Comparison of ENCODE assay signal across 9 mouse cellular contexts in the genomic region with DNA sequence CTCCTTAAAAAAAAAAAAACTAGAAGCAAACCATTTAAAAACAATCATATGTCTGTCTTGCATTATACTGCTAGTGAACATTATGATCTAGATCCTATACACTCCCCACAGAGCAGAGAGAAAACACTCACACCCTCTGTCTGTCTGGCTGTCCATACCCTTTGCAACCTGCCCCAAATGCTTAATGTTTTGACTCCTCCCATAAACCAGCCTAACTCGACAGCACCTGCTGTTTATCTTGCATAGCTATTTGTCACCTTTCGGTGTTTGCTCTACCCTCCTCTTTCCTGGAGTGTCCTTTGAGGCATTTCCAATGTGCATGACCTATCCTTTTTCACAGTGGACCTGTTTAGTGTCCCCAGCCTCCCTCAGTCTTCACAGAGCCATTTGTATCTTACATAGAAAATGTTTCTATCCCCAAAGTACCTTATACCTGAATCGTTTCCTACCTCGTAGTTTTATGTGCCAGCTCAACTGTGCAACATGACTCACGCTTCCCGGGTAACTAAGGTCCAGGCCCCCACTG. TPM values are rescaled to one million over a fixed set of nuclear protein-coding genes. Genes with fewer than 3 reads are reported as not detected.
DNase-seq lines count a peak whose midpoint lies in the region; ATAC-seq and TF ChIP-seq lines count a peak whose summit lies in the region.
"Had no signal": no experiment of that assay in that cellular context is flagged by ENCODE, and none has a peak within 500 bp of the region (broad histone marks: within the 10 kb centered on the region; RNA-seq: fewer than 3 reads in every experiment).

No protein-coding gene starts in this region.

- no peaks in the 10 kb centered on the region for H3K27me3 ChIP-seq in limb, embryonic 11.5 days (ENCODE audit: control insufficient read depth, insufficient read depth, low read length)
- no peaks in the 10 kb centered on the region for H3K27me3 ChIP-seq in neural tube, embryonic 14.5 days (ENCODE audit: control insufficient read depth, insufficient read depth, low read length)

- H3K9me3 ChIP-seq in limb, embryonic 11.5 days (ENCODE audit: control insufficient read depth, low read length), result no peaks in the 10 kb centered on the region
- no peaks in the 10 kb centered on the region for H3K9me3 ChIP-seq in neural tube, embryonic 14.5 days (ENCODE audit: control insufficient read depth, low read length)

- no peak for DNase-seq in lung, adult 2 months
- no peak for DNase-seq in lung, postnatal 25 days (ENCODE audit: low spot score)
- no peak for DNase-seq in limb, embryonic 11.5 days (ENCODE audit: low spot score)
- DNase-seq in layer of hippocampus, adult 9-10 months (ENCODE audit: low spot score), result no peak
- no peak for DNase-seq in right cerebral cortex, adult 18-20 months
- no peak for DNase-seq in gastrocnemius, postnatal 10 days

- TF ChIP-seq POLR2A in lung, adult 2 months (IDR thresholded peaks at IDR 0.05; ENCODE audit: borderline replicate concordance, extremely low read depth, low read depth, low read length), result no peak
- TF ChIP-seq POLR2A in embryonic fibroblast, embryonic 13.5 days (IDR thresholded peaks at IDR 0.05; ENCODE audit: low read depth, low read length), result no peak

- H3K27ac ChIP-seq in embryonic fibroblast, embryonic 13.5 days (ENCODE audit: insufficient read depth, low read length), result no peak overlapping the region
- H3K27ac ChIP-seq in limb, embryonic 11.5 days (replicated peaks; ENCODE audit: low read depth, low read length), result no peak overlapping the region
- no peak overlapping the region for H3K27ac ChIP-seq in neural tube, embryonic 14.5 days (ENCODE audit: low read depth, low read length)

- peak overlapping the region; percentile 62 for H3K4me2 ChIP-seq in limb, embryonic 11.5 days (ENCODE audit: low read depth, severe bottlenecking)
- peak overlapping the region; percentile 89 for H3K4me2 ChIP-seq in neural tube, embryonic 14.5 days (ENCODE audit: low read depth, low read length)

- H3K4me1 ChIP-seq in lung, adult 2 months (ENCODE audit: control insufficient read depth, insufficient read depth, low read length), result peaks cover 3% of the 10 kb centered on the region; the same call in 1 of the 2 replicates
- no peaks in the 10 kb centered on the region for H3K4me1 ChIP-seq in embryonic fibroblast, embryonic 13.5 days (ENCODE audit: control insufficient read depth, insufficient read depth, low read length)
- H3K4me1 ChIP-seq in limb, embryonic 11.5 days (ENCODE audit: control insufficient read depth, insufficient read depth, low read length), result no peaks in the 10 kb centered on the region
- H3K4me1 ChIP-seq in neural tube, embryonic 14.5 days (ENCODE audit: control insufficient read depth, insufficient read depth, low read length), result peaks cover 5% of the 10 kb centered on the region; the same call in 1 of the 2 replicates

- peak; percentile 46; the same call in 1 of the 2 replicates for ATAC-seq in limb, embryonic 11.5 days (ENCODE audit: insufficient number of reproducible peaks, low FRiP score, low TSS enrichment, low read depth)
- ATAC-seq in neural tube, embryonic 14.5 days (ENCODE audit: low read depth), result peak; percentile 45

- 10% methylated on average over 6 of the region's 6 CpGs for WGBS in lung, adult 2 months
- WGBS in limb, embryonic 11.5 days, result 11% methylated on average over 6 of the region's 6 CpGs
- WGBS in neural tube, embryonic 14.5 days, result 12% methylated on average over 6 of the region's 6 CpGs

- peak overlapping the region; percentile 70 for H3K4me3 ChIP-seq in lung, adult 2 months (replicated peaks; ENCODE audit: extremely low read depth, low read depth, low read length)
- peak overlapping the region; percentile 24 for H3K4me3 ChIP-seq in embryonic fibroblast, embryonic 13.5 days (ENCODE audit: insufficient read depth, low read length)
- peak overlapping the region; percentile 62 for H3K4me3 ChIP-seq in limb, embryonic 11.5 days (ENCODE audit: low read depth, low read length)
- peak overlapping the region; percentile 74 for H3K4me3 ChIP-seq in neural tube, embryonic 14.5 days (ENCODE audit: low read depth, low read length)

- H3K36me3 ChIP-seq in limb, embryonic 11.5 days (ENCODE audit: control insufficient read depth, insufficient read depth, low read length), result no peaks in the 10 kb centered on the region
- H3K36me3 ChIP-seq in neural tube, embryonic 14.5 days (ENCODE audit: control insufficient read depth, insufficient read depth, low read length), result no peaks in the 10 kb centered on the region

- no peak for TF ChIP-seq CTCF in lung, adult 2 months (IDR thresholded peaks at IDR 0.05; ENCODE audit: insufficient read depth, low read length)
- no peak for TF ChIP-seq CTCF in embryonic fibroblast, embryonic 13.5 days (IDR thresholded peaks at IDR 0.05; ENCODE audit: borderline replicate concordance, insufficient read depth, low read length)

- H3K9ac ChIP-seq in limb, embryonic 11.5 days (ENCODE audit: low read length), result peak overlapping the region; percentile 67
- H3K9ac ChIP-seq in neural tube, embryonic 14.5 days (replicated peaks; ENCODE audit: low read depth, low read length), result peak overlapping the region; percentile 82

RNA-seq across cellular contexts. Expression of gene Gstm5, which starts 0.4 kb away (rescaled TPM):
- polyA plus RNA-seq in lung, adult 2 months (2012; rRNA removed), result 8.4 and 15.3 TPM in 2 replicates
- 68.6 and 75.4 TPM in 2 replicates for polyA plus RNA-seq in embryonic fibroblast, embryonic 13.5 days (2011; ENCODE audit: insufficient read length, low read depth, missing spikeins)
- 211 and 220 TPM in 2 replicates for polyA plus RNA-seq in limb, embryonic 11.5 days (2014; fragmentation: Nextera tagmentation; extraction: Ambion mirVana)
- polyA plus RNA-seq in neural tube, embryonic 14.5 days (2014; fragmentation: Nextera tagmentation; extraction: Ambion mirVana), result 261 and 263 TPM in 2 replicates
- total RNA-seq in gastrocnemius, postnatal 10 days (2021), result 10 to 100 TPM; 51.5 to 56.1 TPM

RNA-seq across cellular contexts. Expression of gene Eps8l3, which starts 18.2 kb away (rescaled TPM):
- 0.61 TPM in 1 of 2 replicates, not detected in the other for polyA plus RNA-seq in lung, adult 2 months (2012; rRNA removed)
- not detected in 2 replicates for polyA plus RNA-seq in embryonic fibroblast, embryonic 13.5 days (2011; ENCODE audit: insufficient read length, low read depth, missing spikeins)
- polyA plus RNA-seq in limb, embryonic 11.5 days (2014; fragmentation: Nextera tagmentation; extraction: Ambion mirVana), result not detected in 2 replicates
- polyA plus RNA-seq in neural tube, embryonic 14.5 days (2014; fragmentation: Nextera tagmentation; extraction: Ambion mirVana), result not detected in 2 replicates
- not detected for total RNA-seq in gastrocnemius, postnatal 10 days (2021)
- total RNA-seq: adrenal gland, postnatal 10 days had no signal

RNA-seq across cellular contexts. Expression of gene Gstm7, which starts 36.4 kb away (rescaled TPM):
- 5.7 and 12.6 TPM in 2 replicates for polyA plus RNA-seq in lung, adult 2 months (2012; rRNA removed)
- 1.3 and 2.3 TPM in 2 replicates for polyA plus RNA-seq in embryonic fibroblast, embryonic 13.5 days (2011; ENCODE audit: insufficient read length, low read depth, missing spikeins)
- 37.1 and 37.2 TPM in 2 replicates for polyA plus RNA-seq in limb, embryonic 11.5 days (2014; fragmentation: Nextera tagmentation; extraction: Ambion mirVana)
- 69.3 and 70.4 TPM in 2 replicates for polyA plus RNA-seq in neural tube, embryonic 14.5 days (2014; fragmentation: Nextera tagmentation; extraction: Ambion mirVana)
- 10 to 100 TPM in 1 of 2 experiments, 1 to 10 TPM in 1; 8.6 to 11.2 TPM for total RNA-seq in gastrocnemius, postnatal 10 days (2021)

RNA-seq across cellular contexts. Expression of gene Gstm6, which starts 48.3 kb away (rescaled TPM):
- 3.5 and 6.9 TPM in 2 replicates for polyA plus RNA-seq in lung, adult 2 months (2012; rRNA removed)
- 2.0 and 3.7 TPM in 2 replicates for polyA plus RNA-seq in embryonic fibroblast, embryonic 13.5 days (2011; ENCODE audit: insufficient read length, low read depth, missing spikeins)
- polyA plus RNA-seq in limb, embryonic 11.5 days (2014; fragmentation: Nextera tagmentation; extraction: Ambion mirVana), result 4.9 and 5.6 TPM in 2 replicates
- 7.4 and 13.2 TPM in 2 replicates for polyA plus RNA-seq in neural tube, embryonic 14.5 days (2014; fragmentation: Nextera tagmentation; extraction: Ambion mirVana)
- 1 to 10 TPM in 1 of 2 experiments, under 1 TPM in 1; 0.84 to 1.0 TPM for total RNA-seq in gastrocnemius, postnatal 10 days (2021)

Comparison
In these comparisons a context has a peak if more than half of its experiments do, and no peak if none do; other contexts are left out.
1. H3K4me3 ChIP-seq: peak in every context shown above with its lines; median percentile 74 in neural tube, embryonic 14.5 days; 70 in lung, adult 2 months; 62 in limb, embryonic 11.5 days; 24 in embryonic fibroblast, embryonic 13.5 days.